Mouse (Mus musculus) lung, embryonic 15.5 days (tissue): ENCODE results near the gene Fam92a. TPM values are rescaled to one million over a fixed set of nuclear protein-coding genes. Genes with fewer than 3 reads are reported as not detected.
"Not testable (repeated sequence)": the region's sequence is repeated elsewhere in the genome, so short reads cannot be mapped to it uniquely, and the experiment has no call there.

Source experiments
- ATAC-seq: fragments of 200-750 bp; cut with Nextera tagmentation; 2 replicates; pipeline ENCODE4 v1.8.0; 2017; ENCODE audit warnings: moderate number of reproducible peaks, borderline replicate concordance; ENCODE audit not compliant: low FRiP score, low TSS enrichment; ENCODE audit errors: extremely low read depth
- H3K27ac ChIP-seq: fragments of 300-500 bp; sonication (generic); 2 replicates; pipeline ENCODE4 v1.5.1; 2015; ENCODE audit warnings: moderate library complexity, mild to moderate bottlenecking, inconsistent platforms
- H3K27me3 ChIP-seq: fragments of 300-500 bp; sonication (generic); 2 replicates; pipeline ENCODE4 v1.6.1; 2015; ENCODE audit warnings: inconsistent platforms
- H3K36me3 ChIP-seq: fragments of 300-500 bp; sonication (generic); 2 replicates; pipeline ENCODE4 v1.6.1; 2015; ENCODE audit warnings: inconsistent platforms
- H3K4me1 ChIP-seq: fragments of 300-500 bp; sonication (generic); 2 replicates; pipeline ENCODE4 v1.6.1; 2015; ENCODE audit warnings: inconsistent platforms
- H3K4me2 ChIP-seq: fragments of 300-500 bp; sonication (generic); 2 replicates; pipeline ENCODE4 v1.6.1; 2015; ENCODE audit warnings: inconsistent platforms, mild to moderate bottlenecking, moderate library complexity
- H3K4me3 ChIP-seq: fragments of 300-500 bp; sonication (generic); 2 replicates; pipeline ENCODE4 v1.5.1; 2015; ENCODE audit warnings: mild to moderate bottlenecking, inconsistent platforms
- H3K9ac ChIP-seq: fragments of 300-500 bp; sonication (generic); 2 replicates; pipeline ENCODE4 v1.6.1; 2015; ENCODE audit warnings: inconsistent platforms
- H3K9me3 ChIP-seq: fragments of 300-500 bp; sonication (generic); 2 replicates; pipeline ENCODE4 v1.6.1; 2016; ENCODE audit warnings: inconsistent platforms
- WGBS: fragments of 180-500 bp; shearing (Covaris S2); methylation state at CpG from one replicate; pipeline ENCODE4 v1.1.7; 2015; 5-methylcytosine and 5-hydroxymethylcytosine counted together
- polyA plus RNA-seq: library from polyadenylated mRNA; unstranded; fragments of >200 nt; fragmentation: Nextera tagmentation; extraction: Ambion mirVana; gene quantifications from 2 replicates; pipeline ENCODE4 v1.2.1, GENCODE M21; 2015

Fam92a gene
- polyA plus RNA-seq, result 85.3 and 95.4 TPM in 2 replicates

GRCm38 (mm10) chr4:12171318-12172091 is at the start of gene Fam92a:
TSS of gene Fam92a (minus strand) at chr4:12172015.
- Histone ChIP-seq H3K27me3 (no peaks in the 10 kb centered on the region), H3K9me3 (no peaks in the 10 kb centered on the region), H3K4me3 (peak within 1 kb of the TSS; percentile 92), H3K4me1 (peaks cover 7% of the 10 kb centered on the region), H3K27ac (peak within 1 kb of the TSS; percentile 89), H3K9ac (peak within 1 kb of the TSS; percentile 94), H3K36me3 (peaks cover 16% of the 10 kb centered on the region; the same call in 1 of the 2 replicates), H3K4me2 (peak within 1 kb of the TSS; percentile 65)
- ATAC-seq, result peak; percentile 92
- WGBS, result 1% methylated on average over 73 of the region's 74 CpGs

- Histone ChIP-seq H3K27me3 (no peaks in the 10 kb centered on the region), H3K4me2 (no peak overlapping the region), H3K4me3 (no peak overlapping the region), H3K36me3 (no peaks in the 10 kb centered on the region), H3K9ac (no peak overlapping the region), H3K9me3 (no peaks in the 10 kb centered on the region), H3K4me1 (no peaks in the 10 kb centered on the region), H3K27ac (no peak overlapping the region)
- ATAC-seq, result no peak
- WGBS, result 83% methylated on average over 10 of the region's 10 CpGs
Measured at GRCm38 (mm10) chr4:12178992-12179391, 7.2 kb upstream of the Fam92a start.

- Histone ChIP-seq H3K36me3 (peaks cover 22% of the 10 kb centered on the region; the same call in 1 of the 2 replicates), H3K9ac (peak overlapping the region; percentile 94), H3K27me3 (no peaks in the 10 kb centered on the region), H3K4me2 (peak overlapping the region; percentile 65), H3K4me1 (peaks cover 7% of the 10 kb centered on the region), H3K27ac (peak overlapping the region; percentile 89), H3K9me3 (no peaks in the 10 kb centered on the region), H3K4me3 (peak overlapping the region; percentile 92)
- 7% methylated on average over 9 of the region's 9 CpGs for WGBS
- ATAC-seq, result no peak
Measured at GRCm38 (mm10) chr4:12170986-12171317, 863 bp downstream of the Fam92a start.

- Histone ChIP-seq H3K27me3 (no peaks in the 10 kb centered on the region), H3K27ac (no peak overlapping the region), H3K9ac (no peak overlapping the region), H3K4me2 (no peak overlapping the region), H3K36me3 (peaks cover 27% of the 10 kb centered on the region), H3K4me3 (no peak overlapping the region), H3K4me1 (no peaks in the 10 kb centered on the region), H3K9me3 (no peaks in the 10 kb centered on the region)
- no peak for ATAC-seq
Measured at GRCm38 (mm10) chr4:12147660-12148059, 24.2 kb downstream of the Fam92a start.

GRCm38 (mm10) chr4:12141516-12141915 is 30.3 kb downstream of the Fam92a start:
- not testable (repeated sequence) for H3K4me2 ChIP-seq, H3K9me3 ChIP-seq, H3K9ac ChIP-seq, H3K4me3 ChIP-seq, H3K36me3 ChIP-seq, ATAC-seq, H3K27me3 ChIP-seq, H3K4me1 ChIP-seq, H3K27ac ChIP-seq
- 91% methylated on average over 7 of the region's 7 CpGs for WGBS

GRCm38 (mm10) chr4:12140592-12141062 is 31.2 kb downstream of the Fam92a start:
- not testable (repeated sequence) for H3K27ac ChIP-seq, H3K4me1 ChIP-seq, H3K9me3 ChIP-seq, H3K27me3 ChIP-seq, H3K36me3 ChIP-seq
- peak overlapping the region; percentile 40; the same call in 1 of the 2 replicates for H3K9ac ChIP-seq
- H3K4me2 ChIP-seq, result peak overlapping the region; percentile 53
- peak; percentile 82 for ATAC-seq
- H3K4me3 ChIP-seq, result peak overlapping the region; percentile 42
- WGBS, result 12% methylated on average over 22 of the region's 40 CpGs

- H3K9me3 ChIP-seq, H3K4me1 ChIP-seq, H3K27me3 ChIP-seq, H3K36me3 ChIP-seq: not testable (repeated sequence)
- Histone ChIP-seq H3K4me2 (peak within 1 kb of the TSS; percentile 53), H3K4me3 (peak within 1 kb of the TSS; percentile 42), H3K9ac (peak within 1 kb of the TSS; percentile 40), H3K27ac (peak within 1 kb of the TSS; percentile 4; the same call in 1 of the 2 replicates)
- peak; percentile 99 for ATAC-seq
- 5% methylated on average over 17 of the region's 32 CpGs for WGBS
Measured at GRCm38 (mm10) chr4:12140141-12140567, 31.7 kb downstream of the Fam92a start, which contains the start of gene Rbm12b1. TSS of gene Rbm12b1 (plus strand) at chr4:12140264.

Other genes with a start within 250 kb of the Fam92a start
- 0.29 and 0.37 TPM in 2 replicates for gene Gm10604, start 190.8 kb downstream of the Fam92a start, polyA plus RNA-seq
- 11.2 and 11.8 TPM in 2 replicates for gene Rbm12b2, start 82.6 kb downstream of the Fam92a start, polyA plus RNA-seq
- gene Rbm12b1, start 31.8 kb downstream of the Fam92a start, polyA plus RNA-seq, result 5.9 and 7.1 TPM in 2 replicates